Mouse (Mus musculus) cerebellum, postnatal 14 days (tissue): ENCODE data around the gene Lrrc37a.
"Not testable (repeated sequence)": the region's sequence is repeated elsewhere in the genome, so short reads cannot be mapped to it uniquely, and the experiment has no call there.

Source experiments
- DNase-seq, 2 experiments: peaks; one replicate each; pipeline ENCODE4 v3.0.0; 2021; ENCODE audit warnings: mixed read lengths in 2 of 2

The Lrrc37a gene

DNA sequence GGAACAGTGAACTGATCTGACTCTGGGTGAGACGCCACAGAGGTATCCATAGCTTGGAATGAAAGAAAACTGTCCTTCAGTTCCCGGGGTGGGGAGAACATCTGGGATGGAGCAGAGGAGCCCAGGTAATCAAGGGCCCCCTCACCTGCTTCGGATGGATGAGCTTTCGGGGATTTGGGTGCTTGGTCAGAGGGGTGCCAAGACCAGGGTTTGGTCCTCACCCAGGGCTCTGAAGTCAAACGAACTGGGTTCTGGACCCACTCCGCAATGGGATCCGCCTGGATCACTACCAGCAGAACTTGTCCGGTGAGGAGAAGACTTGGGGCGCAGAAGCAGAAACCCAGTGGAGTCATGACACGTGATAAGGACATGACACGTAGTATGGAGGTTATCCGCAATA is at the start of gene Lrrc37a:
Gene Lrrc37a (minus strand): TSS at position 101 of the 400 bp plus-strand sequence.
- no peak for DNase-seq

DNA sequence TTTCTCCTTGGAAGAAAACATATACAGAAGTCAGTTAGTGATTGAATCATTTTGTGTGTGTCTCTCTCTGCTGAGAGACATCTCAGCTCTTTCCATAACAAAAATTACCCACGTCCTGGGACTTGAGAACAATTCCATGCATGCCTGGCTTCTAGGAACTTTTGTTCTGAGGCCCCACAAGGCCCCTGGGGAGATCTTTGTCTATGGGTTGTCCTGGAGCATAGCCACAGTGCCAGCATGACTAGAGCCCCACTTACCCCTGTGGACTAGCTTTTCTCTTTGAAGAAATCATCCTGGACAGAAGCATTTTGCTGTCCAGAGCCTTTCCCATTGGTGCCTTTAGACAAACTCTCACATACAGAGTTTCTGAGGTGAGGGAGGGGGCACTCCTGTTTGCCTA is 30.6 kb upstream of the Lrrc37a start:
- not testable (repeated sequence) for DNase-seq

DNA sequence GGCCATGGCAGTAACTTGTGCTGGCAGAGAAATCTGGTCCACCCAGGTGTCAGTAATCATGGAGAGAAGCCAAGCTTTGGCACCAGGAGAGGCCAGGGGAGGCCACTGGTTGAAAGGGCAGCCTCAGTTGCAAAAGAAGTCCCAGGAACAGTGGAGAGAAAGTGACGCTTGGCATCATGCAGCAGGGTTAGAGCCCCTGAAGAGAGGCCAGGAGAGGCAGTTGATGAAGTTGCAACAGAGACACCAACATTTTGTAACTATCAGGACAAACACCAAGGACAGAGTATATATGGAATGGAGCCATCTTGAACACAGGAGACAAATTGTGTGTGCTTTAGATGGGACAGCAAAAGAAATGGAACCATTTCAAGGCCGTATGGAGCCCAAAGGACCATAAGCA is 7.7 kb upstream of the Lrrc37a start:
- DNase-seq = no peak

DNA sequence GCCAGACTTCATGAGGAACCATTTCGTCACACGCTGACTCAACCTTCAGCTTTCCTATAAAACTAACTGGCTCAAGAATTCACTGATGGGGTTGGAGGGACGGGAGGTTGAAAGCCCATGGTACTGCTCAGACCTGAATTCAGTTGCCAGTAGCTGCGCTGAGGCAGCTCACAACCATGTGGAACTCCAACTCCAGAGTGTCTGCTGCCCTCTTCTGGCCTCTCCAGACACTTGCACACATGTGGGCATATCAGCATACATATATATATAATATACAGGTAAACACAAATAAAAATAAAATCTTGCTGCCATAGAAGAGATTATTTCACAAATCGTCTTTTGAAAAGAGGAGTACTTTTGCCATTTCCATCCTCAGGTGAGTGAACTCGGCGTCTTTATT is 40.0 kb downstream of the Lrrc37a start:
- DNase-seq = peak; percentile 7

DNA sequence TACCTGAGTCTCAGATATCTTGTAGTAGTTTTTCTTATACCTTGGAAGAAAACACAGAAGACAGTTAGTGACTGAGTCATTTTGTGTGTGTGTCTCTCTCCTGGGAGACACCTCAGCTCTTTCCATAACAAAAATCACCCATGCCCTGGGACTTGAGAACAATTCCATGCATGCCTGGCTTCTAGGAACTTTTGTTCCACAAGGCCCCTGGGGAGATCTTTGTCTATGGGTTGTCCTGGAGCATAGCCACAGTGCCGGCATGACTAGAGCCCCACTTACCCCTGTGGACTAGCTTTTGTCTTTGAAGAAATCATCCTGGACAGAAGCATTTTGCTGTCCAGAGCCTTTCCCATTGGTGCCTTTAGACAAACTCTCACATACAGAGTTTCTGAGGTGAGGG is 53.3 kb downstream of the Lrrc37a start:
- DNase-seq = not testable (repeated sequence)

DNA sequence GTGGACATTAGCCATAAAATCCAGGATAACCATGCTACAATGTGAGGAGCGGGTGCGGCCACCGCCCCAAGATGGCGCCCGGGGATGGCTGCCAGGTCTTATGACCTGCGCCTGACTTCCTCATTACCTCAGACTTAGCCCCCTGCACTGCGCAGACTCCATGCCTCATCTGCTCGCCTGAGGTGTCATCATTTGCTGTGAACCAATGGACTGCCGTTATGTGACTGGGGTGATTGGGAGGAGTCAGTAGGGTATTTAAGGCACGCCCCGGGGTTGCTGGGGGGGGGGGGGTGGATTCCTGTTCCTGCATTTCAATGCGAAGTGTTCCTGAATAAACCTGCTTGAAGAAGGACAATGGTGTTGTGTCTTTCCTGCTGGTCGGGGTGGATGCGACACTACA is 54.7 kb downstream of the Lrrc37a start:
- DNase-seq = not testable (repeated sequence)

DNA sequence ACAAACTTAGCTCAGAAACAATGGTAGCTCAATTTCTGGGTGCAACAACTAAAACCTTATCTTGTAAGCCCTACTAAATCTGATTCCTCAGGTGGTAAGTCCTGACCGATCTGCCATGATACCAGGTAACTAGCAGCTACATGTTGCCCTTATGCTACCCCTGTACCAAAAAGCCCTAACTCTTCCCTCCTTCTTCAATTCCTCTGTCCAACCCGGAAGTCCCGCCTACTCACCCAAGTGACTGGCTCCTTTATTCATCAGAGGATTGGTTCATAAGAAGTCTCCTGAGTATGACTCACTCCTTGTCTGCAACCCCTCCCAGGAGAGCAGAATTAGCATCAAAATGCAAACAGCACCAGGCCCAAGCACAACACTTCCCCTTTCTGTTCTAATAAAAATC is 60.7 kb downstream of the Lrrc37a start:
- no peak for DNase-seq

DNA sequence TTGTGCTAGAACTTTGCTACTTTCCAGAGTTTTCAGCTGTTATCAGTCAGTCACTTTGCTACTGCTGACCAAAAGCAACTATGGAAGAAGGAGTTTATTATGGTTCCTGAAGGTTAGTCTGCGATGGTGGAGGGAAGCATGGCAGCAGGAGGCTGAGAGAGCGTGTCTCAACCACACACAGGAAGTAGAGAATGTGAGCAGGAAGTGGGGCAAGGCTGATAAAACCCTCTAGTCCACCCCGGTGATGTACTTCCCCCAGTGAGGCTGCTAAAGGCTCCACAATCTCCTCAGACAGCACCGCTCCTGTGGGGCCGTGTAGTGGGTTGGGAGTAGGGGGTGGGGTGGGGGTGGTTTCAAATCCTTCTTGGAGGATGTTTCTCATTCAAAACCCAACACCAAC is 68.1 kb downstream of the Lrrc37a start:
- no peak for DNase-seq

DNA sequence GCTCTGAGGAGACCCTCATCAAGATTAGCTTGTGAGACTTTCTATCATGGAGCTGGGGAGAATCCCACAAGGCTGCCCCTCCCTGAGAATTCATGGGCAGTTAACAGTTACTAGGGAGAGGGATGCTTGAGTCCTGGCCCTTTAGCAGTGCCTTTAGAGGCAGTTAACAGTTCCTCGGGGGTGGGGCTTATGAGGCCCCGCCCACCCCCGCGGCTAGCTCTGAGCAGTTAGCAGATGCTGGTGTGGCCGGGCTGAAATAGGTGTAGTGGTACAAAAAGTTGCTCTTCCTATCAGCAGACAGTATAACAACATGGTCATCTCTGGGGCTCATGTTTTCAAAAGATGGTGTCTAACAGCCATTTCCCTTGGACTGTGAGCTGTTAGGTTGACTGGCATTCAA is 79.4 kb downstream of the Lrrc37a start:
- no peak for DNase-seq

DNA sequence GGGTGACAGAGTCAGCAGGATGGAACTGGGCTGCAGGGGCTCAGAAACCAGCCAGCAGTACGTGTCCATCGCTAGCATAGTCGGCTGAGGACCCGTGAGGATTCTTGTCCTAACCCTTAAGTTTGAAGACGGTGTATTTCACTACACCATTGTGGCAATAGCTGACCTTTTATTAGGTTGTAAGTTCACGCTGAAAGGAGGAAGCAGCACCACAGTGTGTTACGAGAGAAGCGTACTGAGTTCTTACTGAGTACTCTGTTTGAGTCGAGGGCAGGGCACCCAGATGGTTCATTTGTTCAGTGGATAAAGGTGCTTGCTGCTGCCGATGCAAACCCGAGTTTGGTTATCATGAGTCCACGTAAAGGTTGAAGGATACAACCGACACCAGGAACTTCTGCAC is 84.7 kb downstream of the Lrrc37a start:
- DNase-seq = no peak

DNA sequence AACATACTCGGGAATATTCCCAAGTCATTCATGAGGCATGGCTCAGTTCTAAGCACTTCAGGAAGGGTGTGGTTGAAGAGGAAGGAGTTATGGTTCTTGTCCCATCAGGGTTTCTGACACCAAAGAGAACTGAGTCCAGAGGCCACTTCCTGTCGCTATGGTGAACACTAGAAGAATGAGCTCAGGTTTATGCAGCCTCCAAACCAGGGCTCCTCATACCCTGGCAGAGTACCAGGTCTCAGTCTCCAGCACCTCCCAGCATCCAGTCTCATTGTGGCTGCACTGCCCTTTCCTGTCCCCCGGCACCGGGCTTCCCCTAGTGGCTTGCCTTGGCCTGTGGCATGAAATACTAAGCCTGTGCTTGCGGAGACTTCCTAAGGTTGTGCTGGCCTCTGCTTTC is 85.2 kb downstream of the Lrrc37a start:
- DNase-seq = no peak

DNA sequence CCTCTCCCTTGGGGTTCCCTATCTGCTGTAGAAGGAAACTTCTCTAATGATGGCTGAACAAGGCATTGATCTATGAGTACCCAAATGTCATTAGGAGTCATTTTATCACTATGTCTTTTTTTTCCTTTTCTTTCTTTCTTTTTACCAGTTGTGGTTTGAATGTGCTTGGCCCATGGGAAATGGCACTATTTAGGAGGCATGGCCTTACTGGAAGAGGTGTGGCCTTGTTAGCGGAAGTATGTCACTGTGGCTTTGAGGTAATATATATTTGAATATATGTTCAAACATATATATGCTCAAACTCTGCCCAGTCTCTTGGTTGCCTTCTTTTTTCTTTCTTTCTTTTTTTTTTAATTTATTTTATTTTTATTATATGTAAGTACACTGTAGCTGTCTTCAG is 90.9 kb downstream of the Lrrc37a start:
- no peak for DNase-seq

DNA sequence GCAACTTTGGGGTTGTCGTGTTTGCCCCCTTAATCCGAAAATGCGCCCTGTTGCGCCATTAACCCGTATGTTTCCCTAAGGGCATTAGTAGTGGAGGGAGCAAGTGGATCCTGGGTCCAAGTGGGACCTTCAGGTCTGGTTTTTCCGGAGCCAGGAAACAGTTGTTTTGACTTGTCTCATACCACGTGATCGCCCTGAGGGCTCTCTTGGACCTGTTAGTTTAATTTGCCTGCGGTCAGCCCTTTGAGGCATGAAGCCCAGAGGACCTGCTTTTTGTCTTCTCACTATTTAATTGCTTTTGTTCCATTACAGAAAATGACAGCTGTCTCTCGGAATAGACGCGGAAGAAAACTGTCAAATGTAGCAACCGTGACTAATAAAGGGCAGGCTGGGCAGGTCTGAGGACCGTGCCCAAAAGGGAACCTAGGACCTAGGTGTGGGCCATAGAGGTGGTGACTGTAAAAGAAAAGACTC is 91.4 kb downstream of the Lrrc37a start:
- no peak for DNase-seq

DNA sequence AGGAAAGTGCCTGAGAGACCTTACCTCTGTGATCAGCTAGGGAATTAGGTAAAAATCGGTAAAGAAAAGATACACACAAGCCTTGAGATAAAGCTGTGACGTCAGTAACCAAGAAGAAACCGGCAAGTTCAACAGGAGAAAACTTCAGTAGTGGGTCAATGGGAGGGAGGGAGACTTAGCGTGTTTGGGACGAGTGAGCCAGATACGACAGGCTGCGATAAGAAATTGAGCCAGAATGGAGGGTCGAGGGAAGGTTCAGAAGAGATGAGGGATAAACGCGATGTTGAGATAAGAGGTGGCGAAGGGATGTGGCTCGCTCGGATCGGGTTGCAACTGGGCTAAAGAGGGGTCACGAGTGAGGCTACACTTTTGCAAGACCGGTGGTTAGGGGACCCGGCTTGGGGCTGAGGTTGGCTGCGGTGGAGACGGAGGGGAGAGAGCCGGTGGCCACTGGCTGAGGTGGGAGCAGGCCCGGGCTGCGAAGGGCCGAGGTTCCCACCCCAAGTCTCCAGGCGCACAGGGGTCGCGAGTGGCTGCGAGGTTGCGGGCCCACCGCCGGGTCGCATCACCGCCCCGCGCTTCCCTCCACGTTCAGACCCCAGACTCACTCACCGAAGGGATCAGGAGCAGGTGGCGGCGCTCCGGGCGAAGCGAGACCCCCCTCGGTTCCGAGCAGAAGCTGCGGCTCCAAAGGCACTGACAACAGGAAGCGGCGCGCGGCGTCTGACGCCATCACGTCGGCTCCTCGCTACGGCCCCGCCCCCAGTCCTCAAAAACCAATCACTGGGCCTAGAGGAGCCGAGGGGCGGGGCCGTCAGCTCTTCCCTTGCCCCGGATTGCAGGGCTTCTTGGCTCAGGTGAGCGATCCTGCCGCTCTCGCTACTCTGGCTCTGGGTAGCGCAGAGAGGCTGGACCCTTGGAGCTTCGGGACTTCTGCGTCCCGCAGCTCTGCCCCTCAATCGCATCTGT is 92.1 kb downstream of the Lrrc37a start, which contains the start of gene Plekhm1:
Gene Plekhm1 (minus strand): TSS at position 707 of the 969 bp plus-strand sequence.
- DNase-seq = peak; percentile 97 to 98

DNA sequence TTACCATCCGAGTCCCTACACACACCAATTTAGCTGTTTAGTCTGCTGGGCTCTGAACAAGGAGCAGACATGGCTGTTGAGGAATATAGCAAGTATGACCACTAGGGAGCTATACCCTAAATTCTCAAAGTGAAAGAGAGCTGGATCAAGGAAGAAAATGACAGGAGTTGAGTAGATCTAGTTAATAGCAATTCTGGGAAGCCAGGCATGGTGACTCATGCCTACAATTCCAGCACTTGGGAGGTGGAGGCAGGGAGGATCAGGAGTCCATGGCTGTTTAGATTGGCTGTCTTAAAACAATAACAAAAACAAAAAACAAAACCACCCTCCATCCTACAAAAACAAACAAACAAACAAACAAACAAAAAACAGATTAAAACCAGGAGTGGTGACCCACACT is 93.1 kb downstream of the Lrrc37a start:
- no peak for DNase-seq

DNA sequence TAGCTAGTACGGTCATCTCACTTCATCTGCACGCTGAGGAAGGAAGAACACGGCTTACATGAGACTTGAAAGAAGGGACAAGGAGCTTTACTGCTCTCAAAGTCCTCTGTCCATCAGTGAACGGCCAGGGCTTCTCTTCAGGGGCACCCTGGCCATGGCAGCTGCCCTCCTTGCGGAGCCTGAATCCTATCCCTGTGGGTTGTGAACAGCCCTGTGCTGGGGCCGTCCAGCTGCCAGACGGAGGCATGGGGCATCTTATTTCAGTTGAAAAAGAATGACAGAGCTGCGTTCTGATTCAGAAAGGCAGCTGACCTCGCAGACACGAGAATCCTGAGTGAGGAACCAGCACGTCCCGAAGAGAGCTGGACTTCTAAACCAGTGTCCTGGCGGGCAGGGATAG is 95.5 kb downstream of the Lrrc37a start:
- no peak for DNase-seq

DNA sequence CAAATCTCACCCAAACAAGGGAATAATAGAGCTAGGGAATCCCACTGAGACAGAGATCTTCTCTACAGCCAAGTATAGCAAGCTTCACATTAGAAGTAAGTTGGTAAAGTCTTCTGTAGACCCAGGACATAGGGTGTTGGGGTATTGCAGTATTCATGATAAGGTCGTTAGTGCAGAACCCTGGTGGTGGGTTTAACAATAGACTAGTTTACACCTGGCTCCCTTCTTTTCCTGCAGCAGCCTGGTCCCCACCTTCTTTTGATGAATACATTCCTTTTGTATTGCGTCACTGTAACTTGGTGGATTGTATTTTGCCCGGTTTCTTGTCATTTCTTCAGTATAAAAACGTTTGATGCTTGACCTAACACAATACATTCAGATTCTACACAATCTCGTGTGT is 97.3 kb downstream of the Lrrc37a start:
- not testable (repeated sequence) for DNase-seq

DNA sequence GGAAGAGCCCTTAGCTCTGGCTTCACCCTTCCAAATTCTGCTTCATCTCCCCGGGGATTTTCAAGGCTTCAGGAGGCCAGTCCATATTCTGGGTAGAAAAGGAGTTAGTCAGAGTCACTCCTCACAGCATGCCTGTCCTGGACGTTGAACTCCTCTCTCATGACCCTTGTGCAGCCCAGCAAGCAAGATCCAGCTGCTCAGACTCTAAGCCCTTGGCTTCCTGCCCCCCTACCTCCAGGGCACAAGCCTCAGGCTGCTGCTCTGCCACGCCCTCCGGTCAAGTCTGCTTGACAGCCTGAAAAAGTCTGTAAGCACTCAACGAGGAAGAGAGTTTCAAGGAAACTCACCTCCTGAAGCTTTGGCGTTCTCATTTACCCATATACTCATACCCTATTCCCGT is 97.8 kb downstream of the Lrrc37a start:
- DNase-seq = no peak

DNA sequence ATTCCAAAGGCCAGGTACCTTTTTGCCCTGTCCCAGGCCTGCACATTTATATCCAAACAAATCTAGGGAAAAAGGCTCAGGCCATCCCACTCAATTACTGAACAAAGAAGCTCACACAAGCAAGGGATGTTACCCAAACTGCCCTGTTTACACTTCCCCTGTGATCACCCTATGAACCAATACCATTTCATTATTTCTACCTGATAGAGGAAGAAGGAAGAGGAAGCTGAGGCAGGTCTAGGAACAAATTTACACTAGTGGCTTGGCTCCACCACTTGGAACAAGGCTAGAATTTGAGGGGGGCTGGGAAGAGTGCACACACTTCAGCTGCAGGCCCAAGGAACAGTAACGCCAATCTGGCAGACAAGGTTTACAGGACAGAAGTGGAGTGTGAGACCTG is 98.6 kb downstream of the Lrrc37a start:
- no peak for DNase-seq

DNA sequence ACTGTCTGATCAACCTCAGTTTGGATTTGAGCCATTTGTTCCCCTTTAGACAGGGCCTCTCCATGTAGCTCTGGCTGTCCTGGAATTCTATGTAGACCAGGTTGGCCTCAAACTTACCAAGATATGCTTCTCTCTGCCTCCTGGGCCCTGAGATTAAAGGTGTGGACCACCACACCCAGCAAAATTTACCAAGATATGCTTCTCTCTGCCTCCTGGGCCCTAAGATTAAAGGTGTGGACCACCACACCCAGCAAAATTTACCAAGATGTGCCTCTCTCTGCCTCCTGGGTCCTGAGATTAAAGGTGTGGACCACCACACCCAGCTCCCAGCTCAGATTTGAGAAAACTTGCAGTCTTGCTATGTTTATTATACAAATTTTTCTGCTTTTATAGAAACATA is 99.8 kb downstream of the Lrrc37a start:
- no peak for DNase-seq

DNA sequence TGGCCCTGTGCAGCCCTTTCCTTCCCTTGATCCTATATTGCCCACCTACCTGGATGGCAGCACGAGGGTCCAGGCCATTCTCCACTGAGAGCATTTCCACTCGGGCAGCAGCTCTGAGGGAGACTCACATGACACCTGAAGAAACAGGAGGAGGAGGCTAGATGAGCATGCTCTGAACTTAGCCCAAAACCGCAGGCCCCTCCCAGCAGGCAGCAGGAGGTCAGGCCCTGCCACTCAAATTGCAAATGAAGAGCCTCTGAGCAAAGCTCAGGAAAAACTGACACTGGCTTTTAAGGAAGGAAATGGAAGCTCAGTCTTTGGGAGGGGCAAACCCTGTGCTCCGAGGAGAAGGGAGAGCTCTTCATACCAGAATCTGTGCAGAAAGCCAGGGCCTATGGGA is 100.6 kb downstream of the Lrrc37a start:
- no peak for DNase-seq

DNA sequence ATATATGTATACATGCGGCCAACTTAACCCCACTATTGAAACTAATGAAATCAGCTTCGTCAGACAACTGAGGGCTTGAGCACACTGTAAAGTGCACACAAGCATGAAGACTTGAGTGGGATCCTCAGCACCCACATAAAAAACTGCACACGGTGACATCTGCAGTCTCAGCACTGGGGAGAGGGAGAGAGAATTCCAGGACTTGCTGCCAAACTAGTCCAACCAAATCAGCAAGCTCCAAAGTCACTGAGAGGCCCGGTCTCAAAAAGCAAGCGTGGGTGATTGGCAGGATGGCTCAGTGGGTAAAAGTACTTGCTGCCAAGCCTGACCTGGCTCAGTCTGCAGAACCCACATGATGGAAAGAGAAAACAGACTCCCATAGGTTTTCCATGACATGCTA is 101.7 kb downstream of the Lrrc37a start:
- DNase-seq = no peak

DNA sequence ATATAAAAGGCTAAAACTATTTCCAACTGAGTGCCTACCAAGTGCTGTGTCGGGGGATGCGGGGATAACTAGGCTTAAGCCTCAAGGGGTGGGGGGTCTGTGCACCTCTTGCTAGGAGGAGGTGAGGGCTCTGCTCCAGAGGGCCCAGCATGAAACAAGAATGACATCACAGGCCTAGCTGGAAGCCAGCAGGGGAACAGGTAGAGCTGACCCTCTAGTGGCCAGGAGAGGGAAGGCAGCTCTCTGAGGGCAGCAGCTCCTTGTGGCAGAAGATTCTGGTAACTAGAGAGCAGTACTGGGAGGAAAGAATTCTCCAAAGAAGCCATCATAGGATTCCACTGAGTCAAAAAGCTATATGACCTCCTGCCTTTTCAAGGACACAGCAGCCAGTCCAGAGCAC is 102.2 kb downstream of the Lrrc37a start:
- peak; percentile 48 to 60 for DNase-seq
